Mouse (Mus musculus) spleen, adult 2 months (tissue): Measurements from ENCODE around the gene Spata20.

Experiments
- CTCF ChIP-seq: fragments of 200-500 bp; IDR thresholded peaks from 2 replicates; pipeline ENCODE4 v1.5.1; 2011; ENCODE audit warnings: mild to moderate bottlenecking, inconsistent platforms; ENCODE audit not compliant: insufficient read depth, insufficient read length, insufficient replicate concordance; ENCODE audit errors: extremely low read depth
- POLR2A ChIP-seq: fragments of 200-500 bp; IDR thresholded peaks from 2 replicates; pipeline ENCODE4 v1.6.1; 2011; ENCODE audit warnings: low read depth, low read length, inconsistent platforms

DNA sequence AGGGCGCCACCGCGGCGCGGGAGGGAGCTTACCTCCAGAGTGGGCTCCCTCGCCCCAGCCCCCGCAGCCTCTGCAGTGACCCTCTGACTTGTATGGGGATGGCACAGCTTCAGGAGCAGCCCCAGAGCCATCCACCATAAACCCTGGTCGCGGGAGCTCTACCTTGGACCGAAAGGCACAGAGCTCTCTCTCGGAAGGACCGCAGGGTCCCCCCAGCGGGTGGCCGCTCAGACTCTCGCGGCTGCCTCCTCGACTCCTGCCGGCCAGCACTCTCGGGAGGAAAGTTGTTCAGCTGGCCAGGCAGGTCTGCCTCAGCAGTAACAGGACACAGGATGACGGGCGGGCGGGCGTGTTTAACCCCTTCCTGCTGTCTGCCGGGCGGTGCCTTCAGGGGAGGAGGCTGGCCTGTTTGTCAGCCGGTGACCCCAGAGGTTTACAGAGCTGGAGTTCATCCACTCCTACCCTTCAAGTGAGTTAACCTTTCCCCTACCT, 13.7 kb upstream of the Spata20 start, which contains the start of gene Epn3:
- TF ChIP-seq CTCF (no peak), POLR2A (no peak)
